Mouse (Mus musculus) hindbrain, embryonic 14.5 days (tissue): Measurements from ENCODE around the gene Stk10. TPM values are rescaled to one million over a fixed set of nuclear protein-coding genes. Genes with fewer than 3 reads are reported as not detected.

Source experiments
- ATAC-seq: fragments of 200-750 bp; cut with Nextera tagmentation; 2 replicates; pipeline ENCODE4 v1.8.0; 2017; ENCODE audit warnings: moderate number of reproducible peaks, mild to moderate bottlenecking, moderate TSS enrichment, moderate library complexity; ENCODE audit not compliant: low FRiP score
- DNase-seq: peaks from one replicate; pipeline ENCODE4 v3.0.0-alpha.2; 2015; ENCODE audit warnings: low spot score
- H3K27ac ChIP-seq: fragments of 300-500 bp; sonication (generic); 2 replicates; pipeline ENCODE4 v1.5.1; 2014; ENCODE audit warnings: mild to moderate bottlenecking, moderate library complexity
- H3K27me3 ChIP-seq: fragments of 300-500 bp; sonication (generic); 2 replicates; pipeline ENCODE4 v1.6.1; 2014; ENCODE audit warnings: mild to moderate bottlenecking, low read length, mixed read lengths; ENCODE audit not compliant: control insufficient read depth, insufficient read depth
- H3K36me3 ChIP-seq: fragments of 300-500 bp; sonication (generic); replicated peaks from 2 replicates; pipeline ENCODE4 v1.6.1; 2014; ENCODE audit not compliant: control insufficient read depth, insufficient read depth
- H3K4me1 ChIP-seq: fragments of 300-500 bp; sonication (generic); replicated peaks from 2 replicates; pipeline ENCODE4 v1.6.1; 2014; ENCODE audit warnings: antibody characterized with exemption, low read length, mixed read lengths; ENCODE audit not compliant: control insufficient read depth, insufficient read depth
- H3K4me2 ChIP-seq: fragments of 300-500 bp; sonication (generic); replicated peaks from 2 replicates; pipeline ENCODE4 v1.6.1; 2014; ENCODE audit warnings: mild to moderate bottlenecking, moderate library complexity
- H3K4me3 ChIP-seq: fragments of 300-500 bp; sonication (generic); replicated peaks from 2 replicates; pipeline ENCODE4 v1.5.1; 2014; ENCODE audit warnings: mild to moderate bottlenecking, low read length
- H3K9ac ChIP-seq: fragments of 300-500 bp; sonication (generic); 2 replicates; pipeline ENCODE4 v1.6.1; 2014
- H3K9me3 ChIP-seq: fragments of 300-500 bp; sonication (generic); 2 replicates; pipeline ENCODE4 v1.6.1; 2016; ENCODE audit warnings: low read length; ENCODE audit not compliant: control insufficient read depth
- WGBS: fragments of 180-500 bp; shearing (Covaris S2); extraction: QIAGEN DNeasy Blood & Tissue Kit; methylation state at CpG from one replicate; pipeline ENCODE4 v1.1.7; 2014; 5-methylcytosine and 5-hydroxymethylcytosine counted together
- polyA plus RNA-seq: library from polyadenylated mRNA; unstranded; fragments of >200 nt; fragmentation: Nextera tagmentation; extraction: Ambion mirVana; gene quantifications from 2 replicates; pipeline ENCODE4 v1.2.1, GENCODE M21; 2014

Stk10 gene
- polyA plus RNA-seq, 1 experiment from 2014 or later: 2.2 TPM

DNA sequence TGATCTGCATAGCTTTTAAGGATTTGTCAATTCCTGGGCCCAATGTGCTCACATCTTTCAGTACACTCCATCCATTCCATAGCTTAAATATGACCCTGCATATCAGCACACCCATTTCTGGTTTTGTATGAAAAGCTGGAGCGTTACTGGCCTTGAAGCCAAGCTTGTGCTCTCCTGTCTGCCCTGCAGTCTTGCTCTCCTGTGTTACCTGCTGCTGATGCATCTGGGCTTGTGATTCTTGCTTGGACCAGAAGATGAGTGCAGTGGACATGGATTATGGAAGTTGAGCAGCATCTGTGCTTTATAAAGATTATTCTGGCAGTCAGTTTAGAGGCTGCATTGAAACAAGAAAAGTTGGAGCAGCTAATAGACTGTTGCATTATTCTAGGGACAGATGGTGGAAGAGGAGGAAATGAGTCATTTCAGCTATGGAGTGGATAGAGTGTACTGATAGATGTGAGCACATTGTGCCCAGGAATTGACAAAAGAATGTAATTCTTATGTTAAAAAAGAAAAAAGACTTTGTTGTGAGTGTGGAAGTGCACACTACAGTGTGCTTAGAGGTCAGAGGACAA lies 129.1 kb downstream of the Stk10 start:
- Histone ChIP-seq H3K9me3 (no peaks in the 10 kb centered on the region), H3K36me3 (no peaks in the 10 kb centered on the region), H3K27me3 (no peaks in the 10 kb centered on the region), H3K4me3 (no peak overlapping the region), H3K4me2 (no peak overlapping the region), H3K4me1 (0 out of 2 replicates have a peak, but pooled peaks cover 2% of the 10 kb centered on the region), H3K27ac (no peak overlapping the region), H3K9ac (no peak overlapping the region)
- ATAC-seq (no peak), DNase-seq (no peak)
- 95% methylated on average over 1 of the region's 1 CpGs for WGBS

DNA sequence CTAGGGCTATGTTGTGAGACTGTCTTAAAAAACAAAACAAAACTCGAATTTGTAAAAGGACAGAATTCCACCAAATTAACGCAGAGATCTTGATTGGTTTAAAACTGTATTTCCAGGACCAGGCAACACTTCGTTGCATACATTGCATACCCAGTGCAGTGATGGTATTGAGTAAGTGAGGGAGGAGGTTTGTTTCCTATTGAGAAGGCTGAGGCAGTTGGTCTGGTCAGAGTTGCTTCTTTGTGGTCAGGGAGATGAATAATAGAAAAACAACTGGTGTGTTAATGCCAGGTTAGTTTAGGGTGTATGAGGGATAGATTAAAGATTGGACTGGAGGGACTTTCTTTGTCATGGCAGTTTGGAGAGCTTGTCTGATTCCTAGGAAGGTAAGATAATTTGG lies 132.5 kb downstream of the Stk10 start:
- WGBS: 96% methylated on average over 3 of the region's 3 CpGs
- ATAC-seq (no peak), DNase-seq (no peak)
- Histone ChIP-seq H3K27ac (no peak overlapping the region), H3K4me1 (0 out of 2 replicates have a peak, but pooled peaks cover 7% of the 10 kb centered on the region), H3K27me3 (no peaks in the 10 kb centered on the region), H3K36me3 (no peaks in the 10 kb centered on the region), H3K9me3 (no peaks in the 10 kb centered on the region), H3K4me3 (no peak overlapping the region), H3K9ac (no peak overlapping the region), H3K4me2 (no peak overlapping the region)

DNA sequence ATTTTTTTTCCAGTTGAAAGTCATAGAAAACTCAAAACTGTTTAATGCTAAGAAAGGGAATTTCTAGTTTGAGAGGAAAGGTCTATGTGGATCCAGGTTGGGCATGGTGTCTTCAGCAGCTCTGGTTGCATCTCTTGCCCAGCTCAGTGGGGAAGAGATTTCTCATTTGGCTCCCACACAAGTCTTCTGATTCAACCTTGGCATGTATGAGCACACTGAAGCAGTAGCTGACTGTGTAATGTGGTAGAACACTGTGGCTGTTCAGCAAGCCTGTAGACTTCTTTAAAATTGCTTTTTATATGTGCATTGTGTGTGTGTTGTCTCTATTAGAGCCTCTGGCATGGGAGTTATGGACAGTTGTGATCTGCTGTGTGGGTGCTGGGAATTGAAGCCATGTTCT lies 133.9 kb downstream of the Stk10 start:
- Histone ChIP-seq H3K27ac (no peak overlapping the region), H3K4me3 (no peak overlapping the region), H3K27me3 (no peaks in the 10 kb centered on the region), H3K36me3 (no peaks in the 10 kb centered on the region), H3K9me3 (no peaks in the 10 kb centered on the region), H3K9ac (no peak overlapping the region), H3K4me2 (no peak overlapping the region), H3K4me1 (0 out of 2 replicates have a peak, but pooled peaks cover 7% of the 10 kb centered on the region)
- DNase-seq: no peak
- ATAC-seq: no peak

DNA sequence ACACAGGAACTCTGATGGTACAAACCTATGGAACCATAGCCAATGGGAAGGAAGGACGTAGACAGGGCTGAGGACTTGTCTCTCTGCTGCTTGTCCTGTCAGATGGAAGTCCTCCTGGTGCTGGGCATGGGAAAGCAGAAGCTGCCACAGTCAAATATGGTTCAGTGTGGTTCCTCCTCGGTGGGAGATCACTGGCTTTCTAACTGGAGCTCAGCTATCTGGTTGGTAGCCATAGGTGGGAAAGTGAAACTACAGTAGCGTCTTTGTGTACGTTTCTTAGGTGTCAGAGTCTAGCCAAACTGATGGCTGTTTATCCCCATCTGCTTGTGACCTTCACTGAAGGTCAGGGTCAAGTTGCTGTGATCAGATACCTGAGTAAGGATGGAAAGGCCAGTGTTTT lies 138.4 kb downstream of the Stk10 start:
- Histone ChIP-seq H3K36me3 (no peaks in the 10 kb centered on the region), H3K9ac (no peak overlapping the region), H3K4me2 (no peak overlapping the region), H3K27ac (no peak overlapping the region), H3K4me1 (0 out of 2 replicates have a peak, but pooled peaks cover 10% of the 10 kb centered on the region), H3K27me3 (no peaks in the 10 kb centered on the region), H3K4me3 (no peak overlapping the region), H3K9me3 (no peaks in the 10 kb centered on the region)
- DNase-seq (no peak), ATAC-seq (no peak; the same call in 1 of the 2 replicates)
- WGBS: 91% methylated on average over 4 of the region's 4 CpGs

Other genes starting within 250 kb of the Stk10 start
- 2,517 and 2,859 TPM in 2 replicates for gene Hba-a1, start 249.8 kb upstream of the Stk10 start, polyA plus RNA-seq
- 0.82 TPM in 1 of 2 replicates, not detected in the other for gene Hbq1b, start 246.3 kb upstream of the Stk10 start, polyA plus RNA-seq
- gene Hba-a2, start 236.8 kb upstream of the Stk10 start, polyA plus RNA-seq: 6,611 and 7,624 TPM in 2 replicates
- gene Hbq1a, start 233.2 kb upstream of the Stk10 start, polyA plus RNA-seq: 0.96 and 1.2 TPM in 2 replicates
- gene Sh3pxd2b, start 185.5 kb upstream of the Stk10 start, polyA plus RNA-seq: 21.8 and 23.4 TPM in 2 replicates
- gene Ubtd2, start 77.9 kb upstream of the Stk10 start, polyA plus RNA-seq: 53.7 and 55.9 TPM in 2 replicates
- gene Efcab9, start 1.2 kb upstream of the Stk10 start, polyA plus RNA-seq: not detected in 2 replicates
- 114 and 134 TPM in 2 replicates for gene Fbxw11, start 109.4 kb downstream of the Stk10 start, polyA plus RNA-seq